Mouse (Mus musculus) mesoderm, embryonic 11.5 days (tissue): ENCODE data around the gene Amfr.

Experiments used
- DNase-seq: peaks from one replicate; pipeline ENCODE4 v3.0.0-alpha.2; 2012; ENCODE audit warnings: low read depth, low spot score

Amfr gene

GRCm38 (mm10) chr8:94012013-94012951 lies at the start of gene Amfr:
TSS of gene Amfr (minus strand) at chr8:94012842.
- peak; percentile 76 for DNase-seq

- DNase-seq, result peak; percentile 48
Observed at GRCm38 (mm10) chr8:94057157-94057854, 44.7 kb upstream of the Amfr start.

DNA sequence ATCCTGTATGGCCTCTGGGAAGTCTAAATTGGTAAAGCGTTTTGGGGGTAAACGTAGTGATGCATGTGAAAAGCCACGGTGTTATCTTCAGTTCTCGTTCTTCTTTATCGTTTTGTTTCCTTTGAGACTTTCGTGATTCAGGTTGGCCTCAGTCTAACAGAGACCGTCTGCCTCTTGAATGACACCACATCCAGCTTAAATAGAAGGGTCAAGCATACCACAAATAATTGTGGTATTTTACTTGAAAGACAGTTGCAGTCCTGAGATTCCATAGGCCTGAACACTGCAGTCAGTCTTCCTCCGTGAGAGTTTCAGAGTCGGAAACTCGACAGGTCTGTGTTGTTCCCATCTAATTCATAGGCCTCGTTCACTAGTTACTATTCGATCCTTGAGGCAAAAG lies 40.1 kb upstream of the Amfr start:
- no peak for DNase-seq

DNA sequence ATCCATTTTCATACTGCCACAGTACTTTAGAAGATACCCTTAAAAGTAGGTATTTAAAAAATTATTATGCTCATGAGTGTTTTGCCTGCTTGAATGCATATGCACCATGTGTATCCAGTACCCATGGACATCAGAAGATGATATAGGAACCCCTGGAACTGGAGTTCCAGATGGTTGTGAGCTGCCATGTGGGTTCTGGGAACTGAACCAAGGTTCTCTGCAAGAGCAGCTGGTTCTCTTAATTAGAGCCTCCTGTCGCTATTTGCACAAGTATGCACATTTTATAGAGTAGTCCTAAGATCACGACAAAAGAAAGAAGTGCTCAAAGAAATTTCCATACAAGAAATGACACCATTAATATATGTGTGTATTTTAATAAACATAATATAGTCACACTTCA lies 35.2 kb upstream of the Amfr start:
- DNase-seq, result no peak

- no peak for DNase-seq
Observed at GRCm38 (mm10) chr8:94037806-94038205, 25.2 kb upstream of the Amfr start.

DNA sequence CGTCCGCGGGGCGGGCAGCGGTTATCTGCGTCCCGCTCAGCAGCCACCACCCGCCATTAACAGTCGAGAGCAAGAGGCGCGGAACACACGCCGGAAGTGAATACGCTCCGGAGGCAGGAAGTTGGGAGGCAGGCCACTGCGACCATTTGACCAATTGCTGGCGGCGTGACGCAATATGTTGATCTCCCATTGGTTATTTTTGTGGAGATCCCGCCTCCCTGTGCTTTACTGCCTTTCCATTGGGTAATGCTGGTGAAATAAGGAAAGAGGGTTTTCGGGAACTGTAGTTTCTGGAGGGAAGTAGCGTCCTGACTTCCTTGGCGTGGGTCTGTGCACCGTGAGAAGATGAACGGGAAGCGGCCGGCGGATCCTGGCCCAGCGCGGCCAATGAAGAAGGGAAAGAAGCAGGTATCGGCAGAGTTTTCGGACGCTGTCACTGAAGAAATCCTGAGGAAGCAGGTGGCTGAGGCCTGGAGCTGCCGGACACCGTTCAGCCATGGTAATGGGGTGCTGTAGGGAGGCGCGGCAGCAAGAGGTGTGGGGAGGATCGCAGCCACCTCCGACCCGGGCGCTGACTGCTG lies 24.4 kb upstream of the Amfr start, which contains the start of the genes Nudt21 and Ogfod1:
Gene Nudt21 (minus strand): TSS at position 88 of the 581 bp plus-strand sequence.
Gene Ogfod1 (plus strand): TSS at position 255 of the 581 bp plus-strand sequence.
- DNase-seq, result peak; percentile 98

DNA sequence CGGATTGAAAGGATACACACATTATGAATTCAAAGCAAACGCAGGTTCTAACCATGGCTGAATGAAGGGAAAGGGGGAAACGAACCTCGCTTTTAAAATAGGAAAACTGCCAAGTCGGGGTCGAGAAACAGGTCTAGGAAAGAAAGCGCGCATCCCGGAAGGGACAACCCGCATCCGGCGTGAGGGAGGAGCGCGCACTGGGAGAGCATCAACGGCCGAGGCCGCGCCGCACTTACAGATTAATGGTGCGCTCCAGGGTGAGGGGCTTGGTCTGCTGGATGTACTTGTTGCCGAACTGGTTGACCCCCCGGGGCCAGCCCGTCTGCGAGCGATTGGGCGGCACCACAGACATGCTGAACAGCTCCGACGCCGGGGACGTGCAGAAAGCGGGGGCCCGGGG lies 23.9 kb upstream of the Amfr start:
- DNase-seq, result peak; percentile 81

- no peak for DNase-seq
Observed at GRCm38 (mm10) chr8:94035200-94035599, 22.6 kb upstream of the Amfr start.

DNA sequence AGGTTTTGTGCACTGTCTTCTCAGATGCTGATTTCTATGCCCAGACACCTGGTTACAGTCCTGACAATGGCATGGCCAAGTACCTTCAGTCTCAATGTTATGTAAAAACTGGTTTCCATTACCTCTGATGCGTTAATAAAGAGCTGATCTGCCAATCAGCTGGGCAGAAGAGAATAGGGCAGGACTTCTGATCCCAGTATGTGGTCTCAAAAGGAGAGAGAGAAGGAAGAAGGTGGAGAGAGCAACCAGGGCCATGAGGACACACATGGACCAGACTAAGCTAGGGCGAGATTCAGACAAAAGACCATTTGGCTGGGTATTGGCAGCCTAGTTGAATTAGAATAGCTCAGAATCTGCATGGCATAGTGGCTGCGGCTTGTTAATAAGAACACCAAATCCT lies 21.0 kb upstream of the Amfr start:
- DNase-seq, result no peak

DNA sequence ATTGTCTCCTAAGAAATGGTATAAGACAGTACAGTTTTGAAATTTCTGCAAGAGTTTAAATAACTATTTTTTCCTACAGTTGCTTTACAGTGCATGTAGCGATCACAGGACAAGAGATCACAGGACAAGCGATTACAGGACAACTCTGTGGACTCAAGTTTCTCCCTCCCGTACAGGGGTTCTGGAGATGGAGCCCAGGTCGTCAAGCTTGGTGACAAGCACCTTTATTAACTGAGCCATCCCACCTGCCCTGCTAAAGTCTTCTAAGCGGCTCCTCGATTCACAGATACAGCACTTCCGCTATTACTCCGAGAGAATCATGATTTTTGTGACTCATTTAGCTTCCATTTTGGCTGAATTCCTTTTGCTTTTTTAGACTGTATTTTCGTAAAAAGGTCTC lies 17.1 kb upstream of the Amfr start:
- DNase-seq, result no peak

GRCm38 (mm10) chr8:94023916-94024315 lies 11.3 kb upstream of the Amfr start:
- DNase-seq, result no peak

DNA sequence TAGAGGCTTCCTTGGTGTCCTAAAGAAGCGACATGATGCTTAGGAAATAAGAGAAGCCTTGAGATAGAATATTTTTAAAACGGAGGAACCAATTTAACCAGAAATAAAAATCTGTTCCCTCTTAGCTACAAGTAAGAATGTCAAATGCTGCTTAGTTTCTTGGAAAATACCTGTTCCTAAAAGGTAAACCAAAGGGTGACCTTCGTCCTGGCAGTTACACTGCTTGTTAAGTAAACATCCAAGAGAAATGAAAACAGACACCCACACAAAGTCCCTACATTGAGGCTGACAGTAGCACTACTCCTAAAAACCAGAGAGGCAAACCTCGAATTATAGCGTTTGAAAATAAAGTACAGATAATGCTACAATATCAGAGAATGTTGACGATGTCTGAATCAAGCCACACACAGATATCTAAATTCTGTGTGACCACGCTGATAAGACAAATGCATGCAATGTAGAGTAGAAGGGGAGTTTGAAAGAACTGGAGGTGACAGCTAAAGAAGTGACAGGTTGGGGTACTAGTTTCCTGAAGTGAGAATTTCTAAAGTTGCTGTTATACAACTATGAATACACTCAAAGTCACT lies 477 bp upstream of the Amfr start:
- DNase-seq, result no peak

DNA sequence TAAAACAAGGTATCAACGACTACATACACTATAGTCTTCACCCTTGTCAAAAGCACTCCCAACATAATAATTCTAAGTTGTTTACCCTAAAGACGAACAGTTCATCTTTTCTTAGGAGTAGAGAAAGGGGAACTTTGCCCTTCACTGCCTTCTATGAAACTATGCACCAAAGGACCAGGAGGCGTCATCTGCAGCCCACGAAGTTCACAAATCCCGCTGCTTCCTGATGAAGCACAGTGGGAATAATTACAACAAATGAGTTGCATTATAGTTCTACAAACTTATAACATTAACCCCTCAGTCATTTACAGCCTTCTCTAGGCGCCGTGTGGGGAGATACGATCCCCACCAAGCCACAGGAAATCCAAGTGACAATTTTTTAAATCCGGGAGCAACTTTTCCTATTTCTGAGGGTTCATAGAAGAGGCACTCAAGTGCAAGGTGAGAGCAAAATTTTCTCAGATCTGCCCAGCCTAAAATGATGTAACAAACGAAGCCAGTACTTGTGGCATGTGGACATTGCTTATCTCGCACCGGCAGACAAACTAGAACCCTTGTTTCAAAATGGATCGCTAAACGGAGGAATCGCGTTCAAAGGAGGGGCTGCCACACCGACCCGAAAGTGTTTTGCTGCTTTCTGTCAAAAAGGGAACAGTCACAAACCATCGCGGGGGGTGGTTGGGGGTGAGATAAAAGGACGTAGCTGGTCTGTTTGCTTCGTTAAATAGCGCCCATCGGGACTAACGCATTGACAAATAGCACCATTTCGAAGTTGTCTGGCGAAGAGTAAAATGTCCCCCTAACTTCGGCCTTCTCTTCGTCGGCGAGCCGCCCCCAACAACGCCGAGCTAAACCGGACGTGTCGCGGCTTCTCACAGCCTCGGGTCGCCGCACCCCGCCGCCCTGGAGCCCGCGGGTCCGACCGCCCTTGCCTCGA lies 1.3 kb downstream of the Amfr start:
- DNase-seq, result no peak

- no peak for DNase-seq
Observed at GRCm38 (mm10) chr8:94010101-94010705, 2.4 kb downstream of the Amfr start.

- DNase-seq, result no peak
Observed at GRCm38 (mm10) chr8:94009243-94009845, 3.3 kb downstream of the Amfr start.

DNA sequence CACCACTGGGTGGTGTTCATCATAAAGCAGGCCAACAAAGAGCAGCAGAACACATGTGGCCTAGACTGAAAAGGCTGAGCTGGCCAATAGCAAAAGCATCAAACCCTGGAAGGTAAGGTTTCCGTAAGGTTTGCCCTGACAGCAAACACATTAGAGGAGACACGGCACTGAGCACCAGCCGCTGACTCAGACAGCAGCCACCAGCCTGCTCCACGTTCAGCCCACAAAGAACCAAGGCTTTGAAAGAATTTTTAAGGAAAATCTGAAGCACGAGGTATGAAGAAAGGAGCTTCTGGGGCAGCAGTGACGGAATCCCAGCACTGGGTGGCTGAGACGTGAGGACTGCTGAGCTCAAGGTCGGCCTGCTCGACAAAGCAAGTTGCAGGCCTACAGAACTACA lies 8.5 kb downstream of the Amfr start:
- no peak for DNase-seq

GRCm38 (mm10) chr8:93998961-93999360 lies 13.7 kb downstream of the Amfr start:
- DNase-seq, result no peak

GRCm38 (mm10) chr8:93989739-93990138 lies 22.9 kb downstream of the Amfr start:
- no peak for DNase-seq

DNA sequence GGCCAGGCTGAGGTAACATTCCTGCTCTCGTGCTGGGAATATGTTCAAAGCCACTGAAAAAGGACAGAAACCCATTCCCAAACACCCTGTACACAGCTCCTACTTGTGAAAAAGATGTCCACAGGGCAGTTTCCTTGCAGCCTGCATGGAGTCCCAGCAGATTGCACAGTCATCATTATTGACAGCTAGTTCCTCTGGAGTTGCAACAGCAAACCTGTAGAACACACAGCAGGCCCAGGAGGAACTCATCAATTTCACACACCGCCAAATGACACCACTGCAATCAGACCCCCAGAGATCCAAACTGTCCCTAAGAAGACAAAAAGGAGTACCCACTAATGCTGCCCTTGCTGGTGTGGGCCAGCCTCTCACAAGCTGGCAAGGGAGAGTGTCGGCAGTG lies 27.9 kb downstream of the Amfr start:
- DNase-seq, result no peak

- no peak for DNase-seq
Observed at GRCm38 (mm10) chr8:93983827-93984226, 28.8 kb downstream of the Amfr start.
